Mouse (Mus musculus): ENCODE measurements around the gene B3gnt6.

GRCm38 (mm10) chr7:98186637-98187036 lies 12.6 kb downstream of the B3gnt6 start:
- TF ChIP-seq POLR2A (IDR thresholded peaks at IDR 0.05; ENCODE audit: insufficient read depth, low read depth, low read length) = no peak
- no peak for TF ChIP-seq CTCF (IDR thresholded peaks at IDR 0.05)
